Mouse (Mus musculus): ENCODE data around the gene Igdcc4. TPM values are rescaled to one million over a fixed set of nuclear protein-coding genes. Genes with fewer than 3 reads are reported as not detected.

Igdcc4 gene
- total RNA-seq, 1 experiment, result 8.8 TPM

GRCm38 (mm10) chr9:65135126-65135525 lies 33.8 kb downstream of the Igdcc4 start:
- peaks cover 0 to 3% of the 10 kb centered on the region in 2 experiments; a peak in 1 of 4 replicates for H3K4me1 ChIP-seq (ENCODE audit: control insufficient read depth in 2 of 2, insufficient read depth in 2 of 2, low read length in 2 of 2, poor library complexity in 1 of 2)
- in situ Hi-C loops (cut with MboI; ENCODE audit: low sequenced_read_pairs in 2 of 2, unreplicated experiment in 2 of 2), result loop anchor here (10.0 kb wide), 1 partner anchor 50 kb away; no protein-coding TSS in a partner anchor
- no peak overlapping the region for H3K9ac ChIP-seq (ENCODE audit: insufficient read depth, low read depth, low read length, poor library complexity, severe bottlenecking)
- no peak for TF ChIP-seq MAFK (IDR thresholded peaks at IDR 0.05; ENCODE audit: insufficient read depth, low read depth, low read length)
- no peak for TF ChIP-seq ZNF384 (IDR thresholded peaks at IDR 0.05; ENCODE audit: low read depth, low read length)
- no peak for TF ChIP-seq CHD2 (IDR thresholded peaks at IDR 0.05; ENCODE audit: low read depth, low read length)
- TF ChIP-seq HCFC1 (IDR thresholded peaks at IDR 0.05; ENCODE audit: borderline replicate concordance, insufficient read depth, low read length), result no peak
- no peak for TF ChIP-seq ZC3H11A (IDR thresholded peaks at IDR 0.05; ENCODE audit: borderline replicate concordance, low read depth, low read length)
- no peaks in the 10 kb centered on the region for H3K9me3 ChIP-seq (ENCODE audit: control insufficient read depth, insufficient read depth, low read depth, low read length)
- no peak overlapping the region for H3K27ac ChIP-seq (ENCODE audit: insufficient read depth, low read depth, low read length, poor library complexity, severe bottlenecking)
- no peak for DNase-seq (ENCODE audit: low read depth, low spot score)
- no peak overlapping the region for H3K4me3 ChIP-seq (ENCODE audit: insufficient read depth in 1 of 2, low read depth in 1 of 2, low read length in 2 of 2, poor library complexity in 1 of 2, severe bottlenecking in 1 of 2)
- H3K36me3 ChIP-seq (ENCODE audit: control insufficient read depth, insufficient read depth, low read length, poor library complexity, severe bottlenecking), result 0 out of 2 replicates have a peak, but pooled peaks cover 4% of the 10 kb centered on the region

GRCm38 (mm10) chr9:65140491-65140890 lies 39.2 kb downstream of the Igdcc4 start:
- H3K4me3 ChIP-seq (ENCODE audit: insufficient read depth in 1 of 2, low read depth in 1 of 2, low read length in 2 of 2, poor library complexity in 1 of 2, severe bottlenecking in 1 of 2), result peak overlapping the region; percentile 63 to 93
- peak overlapping the region; percentile 51; the same call in 1 of the 2 replicates for H3K9ac ChIP-seq (ENCODE audit: insufficient read depth, low read depth, low read length, poor library complexity, severe bottlenecking)
- H3K9me3 ChIP-seq (ENCODE audit: control insufficient read depth, insufficient read depth, low read depth, low read length), result no peaks in the 10 kb centered on the region
- TF ChIP-seq ZC3H11A (IDR thresholded peaks at IDR 0.05; ENCODE audit: borderline replicate concordance, low read depth, low read length) (no peak), CHD2 (IDR thresholded peaks at IDR 0.05; ENCODE audit: low read depth, low read length) (no peak), HCFC1 (IDR thresholded peaks at IDR 0.05; ENCODE audit: borderline replicate concordance, insufficient read depth, low read length) (no peak), ZNF384 (IDR thresholded peaks at IDR 0.05; ENCODE audit: low read depth, low read length) (no peak), MAFK (IDR thresholded peaks at IDR 0.05; ENCODE audit: insufficient read depth, low read depth, low read length) (no peak)
- H3K27ac ChIP-seq (ENCODE audit: insufficient read depth, low read depth, low read length, poor library complexity, severe bottlenecking), result no peak overlapping the region
- peaks cover 2 to 3% of the 10 kb centered on the region in 2 experiments; a peak in 2 of 4 replicates for H3K4me1 ChIP-seq (ENCODE audit: control insufficient read depth in 2 of 2, insufficient read depth in 2 of 2, low read length in 2 of 2, poor library complexity in 1 of 2)
- peaks cover 4% of the 10 kb centered on the region; the same call in 1 of the 2 replicates for H3K36me3 ChIP-seq (ENCODE audit: control insufficient read depth, insufficient read depth, low read length, poor library complexity, severe bottlenecking)
- DNase-seq (ENCODE audit: low read depth, low spot score), result no peak
- in situ Hi-C loops (cut with MboI; ENCODE audit: low sequenced_read_pairs in 2 of 2, unreplicated experiment in 2 of 2), result no loop called here

- Histone ChIP-seq H3K36me3 (ENCODE audit: control insufficient read depth, insufficient read depth, low read length, poor library complexity, severe bottlenecking) (peaks cover 4% of the 10 kb centered on the region; the same call in 1 of the 2 replicates), H3K9ac (ENCODE audit: insufficient read depth, low read depth, low read length, poor library complexity, severe bottlenecking) (peak within 1 kb of the TSS; percentile 83), H3K4me1 (ENCODE audit: control insufficient read depth in 2 of 2, insufficient read depth in 2 of 2, low read length in 2 of 2, poor library complexity in 1 of 2) (peaks cover 2 to 3% of the 10 kb centered on the region in 2 experiments; a peak in 2 of 4 replicates), H3K4me3 (ENCODE audit: insufficient read depth in 1 of 2, low read depth in 1 of 2, low read length in 2 of 2, poor library complexity in 1 of 2, severe bottlenecking in 1 of 2) (peak within 1 kb of the TSS; percentile 63 to 93), H3K27ac (ENCODE audit: insufficient read depth, low read depth, low read length, poor library complexity, severe bottlenecking) (no peak within 1 kb of the TSS), H3K9me3 (ENCODE audit: control insufficient read depth, insufficient read depth, low read depth, low read length) (no peaks in the 10 kb centered on the region)
- TF ChIP-seq MAFK (IDR thresholded peaks at IDR 0.05; ENCODE audit: insufficient read depth, low read depth, low read length), result no peak
- no peak for TF ChIP-seq HCFC1 (IDR thresholded peaks at IDR 0.05; ENCODE audit: borderline replicate concordance, insufficient read depth, low read length)
- no peak for TF ChIP-seq CHD2 (IDR thresholded peaks at IDR 0.05; ENCODE audit: low read depth, low read length)
- no peak for TF ChIP-seq ZC3H11A (IDR thresholded peaks at IDR 0.05; ENCODE audit: borderline replicate concordance, low read depth, low read length)
- TF ChIP-seq ZNF384 (IDR thresholded peaks at IDR 0.05; ENCODE audit: low read depth, low read length), result no peak
- in situ Hi-C loops (cut with MboI; ENCODE audit: low sequenced_read_pairs in 2 of 2, unreplicated experiment in 2 of 2), result no loop called here
- no peak for DNase-seq (ENCODE audit: low read depth, low spot score)
Measured at GRCm38 (mm10) chr9:65140936-65141305, 39.6 kb downstream of the Igdcc4 start, which contains the start of gene Igdcc3. TSS of gene Igdcc3 (plus strand) at chr9:65141189.

- H3K9me3 ChIP-seq (ENCODE audit: control insufficient read depth, insufficient read depth, low read depth, low read length), result no peaks in the 10 kb centered on the region
- H3K4me1 ChIP-seq (ENCODE audit: control insufficient read depth in 2 of 2, insufficient read depth in 2 of 2, low read length in 2 of 2, poor library complexity in 1 of 2), result peaks cover 2 to 3% of the 10 kb centered on the region in 2 experiments; a peak in 2 of 4 replicates
- DNase-seq (ENCODE audit: low read depth, low spot score), result no peak
- peak overlapping the region; percentile 63 to 93 for H3K4me3 ChIP-seq (ENCODE audit: insufficient read depth in 1 of 2, low read depth in 1 of 2, low read length in 2 of 2, poor library complexity in 1 of 2, severe bottlenecking in 1 of 2)
- peaks cover 4% of the 10 kb centered on the region; the same call in 1 of the 2 replicates for H3K36me3 ChIP-seq (ENCODE audit: control insufficient read depth, insufficient read depth, low read length, poor library complexity, severe bottlenecking)
- H3K9ac ChIP-seq (ENCODE audit: insufficient read depth, low read depth, low read length, poor library complexity, severe bottlenecking), result peak overlapping the region; percentile 83
- no peak for TF ChIP-seq ZC3H11A (IDR thresholded peaks at IDR 0.05; ENCODE audit: borderline replicate concordance, low read depth, low read length)
- TF ChIP-seq CHD2 (IDR thresholded peaks at IDR 0.05; ENCODE audit: low read depth, low read length), result no peak
- no peak for TF ChIP-seq ZNF384 (IDR thresholded peaks at IDR 0.05; ENCODE audit: low read depth, low read length)
- TF ChIP-seq HCFC1 (IDR thresholded peaks at IDR 0.05; ENCODE audit: borderline replicate concordance, insufficient read depth, low read length), result peak; percentile 41; the same call in 1 of the 2 replicates
- in situ Hi-C loops (cut with MboI; ENCODE audit: low sequenced_read_pairs in 2 of 2, unreplicated experiment in 2 of 2), result no loop called here
- H3K27ac ChIP-seq (ENCODE audit: insufficient read depth, low read depth, low read length, poor library complexity, severe bottlenecking), result no peak overlapping the region
Measured at GRCm38 (mm10) chr9:65141306-65141975, 40.2 kb downstream of the Igdcc4 start.
